Mouse (Mus musculus) liver, embryonic 13.5 days (tissue): ENCODE data around the gene 1700003F12Rik. TPM values are rescaled to one million over a fixed set of nuclear protein-coding genes. Genes with fewer than 3 reads are reported as not detected.
A peak's percentile ranks its signal among the peaks of the same experiment; 100 is the strongest.

Source experiments
- ATAC-seq: fragments of 200-750 bp; cut with Nextera tagmentation; 2 replicates; pipeline ENCODE4 v1.8.0; 2017; ENCODE audit warnings: low read depth, mild to moderate bottlenecking, moderate number of reproducible peaks, moderate library complexity
- DNase-seq: peaks from one replicate; pipeline ENCODE4 v3.0.0; 2022
- H3K27ac ChIP-seq: fragments of 300-500 bp; sonication (generic); 2 replicates; pipeline ENCODE4 v1.5.1; 2015; ENCODE audit warnings: moderate library complexity, mild to moderate bottlenecking, inconsistent platforms
- H3K27me3 ChIP-seq: fragments of 300-500 bp; sonication (generic); 2 replicates; pipeline ENCODE4 v1.6.1; 2015; ENCODE audit warnings: mild to moderate bottlenecking, inconsistent platforms
- H3K36me3 ChIP-seq: fragments of 300-500 bp; sonication (generic); 2 replicates; pipeline ENCODE4 v1.6.1; 2015; ENCODE audit warnings: mild to moderate bottlenecking, inconsistent platforms
- H3K4me1 ChIP-seq: fragments of 300-500 bp; sonication (generic); replicated peaks from 2 replicates; pipeline ENCODE4 v1.6.1; 2015; ENCODE audit warnings: inconsistent platforms
- H3K4me2 ChIP-seq: fragments of 300-500 bp; sonication (generic); 2 replicates; pipeline ENCODE4 v1.6.1; 2015; ENCODE audit warnings: inconsistent platforms, mild to moderate bottlenecking, moderate library complexity
- H3K4me3 ChIP-seq: fragments of 300-500 bp; sonication (generic); replicated peaks from 2 replicates; pipeline ENCODE4 v1.5.1; 2015; ENCODE audit warnings: mild to moderate bottlenecking, inconsistent platforms
- H3K9ac ChIP-seq: fragments of 300-500 bp; sonication (generic); 2 replicates; pipeline ENCODE4 v1.6.1; 2015; ENCODE audit warnings: mild to moderate bottlenecking, inconsistent platforms
- H3K9me3 ChIP-seq: fragments of 300-500 bp; sonication (generic); replicated peaks from 2 replicates; pipeline ENCODE4 v1.6.1; 2016; ENCODE audit warnings: inconsistent platforms
- WGBS: fragments of 180-500 bp; shearing (Covaris S2); methylation state at CpG from one replicate; pipeline ENCODE4 v1.1.7; 2015; ENCODE audit not compliant: insufficient replicate concordance; 5-methylcytosine and 5-hydroxymethylcytosine counted together
- polyA plus RNA-seq: library from polyadenylated mRNA; unstranded; fragments of >200 nt; fragmentation: Nextera tagmentation; extraction: Ambion mirVana; gene quantifications from 2 replicates; pipeline ENCODE4 v1.2.1, GENCODE M21; 2015

Gene 1700003F12Rik
- polyA plus RNA-seq, 1 experiment from 2014 or later: 1.5 TPM

GRCm38 (mm10) chr2:154549127-154549885 lies 2.4 kb downstream of the 1700003F12Rik start:
- H3K4me1 ChIP-seq: peaks cover 32% of the 10 kb centered on the region
- WGBS: 5% methylated on average over 47 of the region's 48 CpGs
- ATAC-seq (peak; percentile 42), DNase-seq (peak; percentile 61)
- no peaks in the 10 kb centered on the region for H3K36me3 ChIP-seq
- H3K9me3 ChIP-seq: no peaks in the 10 kb centered on the region
- no peak overlapping the region for H3K27ac ChIP-seq
- H3K4me2 ChIP-seq: peak overlapping the region; percentile 81
- H3K4me3 ChIP-seq: peak overlapping the region; percentile 49
- H3K9ac ChIP-seq: peak overlapping the region; percentile 39
- H3K27me3 ChIP-seq: peaks cover 41% of the 10 kb centered on the region

GRCm38 (mm10) chr2:154549886-154550189 lies 3.0 kb downstream of the 1700003F12Rik start:
- H3K4me2 ChIP-seq: peak overlapping the region; percentile 81
- no peak for ATAC-seq

GRCm38 (mm10) chr2:154550937-154551336 lies 4.1 kb downstream of the 1700003F12Rik start:
- peaks cover 41% of the 10 kb centered on the region for H3K27me3 ChIP-seq
- H3K9me3 ChIP-seq: no peaks in the 10 kb centered on the region
- DNase-seq: no peak
- peaks cover 32% of the 10 kb centered on the region for H3K4me1 ChIP-seq
- no peak overlapping the region for H3K27ac ChIP-seq
- H3K4me3 ChIP-seq: no peak overlapping the region
- no peak overlapping the region for H3K4me2 ChIP-seq
- ATAC-seq: no peak
- no peaks in the 10 kb centered on the region for H3K36me3 ChIP-seq
- WGBS: 47% methylated on average over 2 of the region's 2 CpGs
- H3K9ac ChIP-seq: no peak overlapping the region

More at GRCm38 (mm10) chr2:154549886-154550189, 3.0 kb downstream of the 1700003F12Rik start:
- peaks cover 32% of the 10 kb centered on the region for H3K4me1 ChIP-seq
- no peaks in the 10 kb centered on the region for H3K36me3 ChIP-seq
- no peak for DNase-seq
- H3K27ac ChIP-seq: no peak overlapping the region
- 13% methylated on average over 20 of the region's 20 CpGs for WGBS
- no peaks in the 10 kb centered on the region for H3K9me3 ChIP-seq
- H3K4me3 ChIP-seq: peak overlapping the region; percentile 49
- H3K27me3 ChIP-seq: peaks cover 41% of the 10 kb centered on the region
- H3K9ac ChIP-seq: no peak overlapping the region

GRCm38 (mm10) chr2:154551476-154551875 lies 4.6 kb downstream of the 1700003F12Rik start, which contains the start of gene Actl10:
Actl10 (plus strand) TSS chr2:154551776.
- Histone ChIP-seq H3K27me3 (peaks cover 41% of the 10 kb centered on the region), H3K36me3 (no peaks in the 10 kb centered on the region), H3K9ac (peak within 1 kb of the TSS; percentile 23; the same call in 1 of the 2 replicates), H3K4me1 (peaks cover 32% of the 10 kb centered on the region), H3K27ac (no peak within 1 kb of the TSS), H3K9me3 (no peaks in the 10 kb centered on the region), H3K4me2 (peak within 1 kb of the TSS; percentile 61), H3K4me3 (peak within 1 kb of the TSS; percentile 32)
- DNase-seq (no peak), ATAC-seq (no peak)
- WGBS: 71% methylated on average over 4 of the region's 4 CpGs

- peaks cover 41% of the 10 kb centered on the region for H3K27me3 ChIP-seq
- no peak for DNase-seq
- no peaks in the 10 kb centered on the region for H3K36me3 ChIP-seq
- peaks cover 33% of the 10 kb centered on the region for H3K4me1 ChIP-seq
- H3K4me2 ChIP-seq: peak overlapping the region; percentile 61
- peak overlapping the region; percentile 23; the same call in 1 of the 2 replicates for H3K9ac ChIP-seq
- no peak for ATAC-seq
- no peaks in the 10 kb centered on the region for H3K9me3 ChIP-seq
- peak overlapping the region; percentile 32; the same call in 1 of the 2 replicates for H3K4me3 ChIP-seq
- WGBS: 38% methylated on average over 21 of the region's 21 CpGs
- H3K27ac ChIP-seq: no peak overlapping the region
Observed at GRCm38 (mm10) chr2:154551927-154552326, 5.0 kb downstream of the 1700003F12Rik start.

- 24% methylated on average over 27 of the region's 27 CpGs for WGBS
- peak overlapping the region; percentile 61 for H3K4me2 ChIP-seq
- no peak overlapping the region for H3K27ac ChIP-seq
- H3K9me3 ChIP-seq: no peaks in the 10 kb centered on the region
- peak overlapping the region; percentile 32 for H3K4me3 ChIP-seq
- DNase-seq (peak; percentile 41), ATAC-seq (peak; percentile 14; the same call in 1 of the 2 replicates)
- peak overlapping the region; percentile 23; the same call in 1 of the 2 replicates for H3K9ac ChIP-seq
- no peaks in the 10 kb centered on the region for H3K36me3 ChIP-seq
- H3K4me1 ChIP-seq: peaks cover 38% of the 10 kb centered on the region
- H3K27me3 ChIP-seq: peaks cover 41% of the 10 kb centered on the region
Observed at GRCm38 (mm10) chr2:154552424-154552907, 5.6 kb downstream of the 1700003F12Rik start.

- DNase-seq (no peak), ATAC-seq (no peak)
- H3K4me1 ChIP-seq: peaks cover 43% of the 10 kb centered on the region
- WGBS: 86% methylated on average over 6 of the region's 6 CpGs
- no peak overlapping the region for H3K27ac ChIP-seq
- H3K4me3 ChIP-seq: no peak overlapping the region
- peaks cover 7% of the 10 kb centered on the region; the same call in 1 of the 2 replicates for H3K36me3 ChIP-seq
- no peak overlapping the region for H3K4me2 ChIP-seq
- H3K9ac ChIP-seq: no peak overlapping the region
- H3K27me3 ChIP-seq: peaks cover 23% of the 10 kb centered on the region
- H3K9me3 ChIP-seq: no peaks in the 10 kb centered on the region
Observed at GRCm38 (mm10) chr2:154555235-154555634, 8.3 kb downstream of the 1700003F12Rik start.

GRCm38 (mm10) chr2:154557184-154557832 lies 10.4 kb downstream of the 1700003F12Rik start:
- H3K9me3 ChIP-seq: no peaks in the 10 kb centered on the region
- ATAC-seq: no peak
- H3K27ac ChIP-seq: no peak overlapping the region
- no peak overlapping the region for H3K4me3 ChIP-seq
- H3K4me2 ChIP-seq: no peak overlapping the region
- DNase-seq: no peak
- WGBS: 47% methylated on average over 5 of the region's 5 CpGs
- peaks cover 27% of the 10 kb centered on the region for H3K36me3 ChIP-seq
- peaks cover 37% of the 10 kb centered on the region for H3K4me1 ChIP-seq
- H3K9ac ChIP-seq: peak overlapping the region; percentile 64; the same call in 1 of the 2 replicates
- peaks cover 2% of the 10 kb centered on the region for H3K27me3 ChIP-seq

- peaks cover 38% of the 10 kb centered on the region for H3K36me3 ChIP-seq
- ATAC-seq: peak; percentile 75
- peak within 1 kb of the TSS; percentile 64 for H3K9ac ChIP-seq
- peak; percentile 33 for DNase-seq
- peak within 1 kb of the TSS; percentile 36 for H3K27ac ChIP-seq
- H3K4me3 ChIP-seq: peak within 1 kb of the TSS; percentile 51
- H3K4me2 ChIP-seq: peak within 1 kb of the TSS; percentile 75
- H3K9me3 ChIP-seq: no peaks in the 10 kb centered on the region
- H3K4me1 ChIP-seq: peaks cover 30% of the 10 kb centered on the region
- 3% methylated on average over 34 of the region's 34 CpGs for WGBS
- no peaks in the 10 kb centered on the region for H3K27me3 ChIP-seq
Observed at GRCm38 (mm10) chr2:154558264-154559039, 11.6 kb downstream of the 1700003F12Rik start, which contains the start of gene Necab3. Necab3 (minus strand) TSS chr2:154558890.

- H3K4me1 ChIP-seq: peaks cover 53% of the 10 kb centered on the region
- no peak for DNase-seq
- H3K4me2 ChIP-seq: no peak overlapping the region
- no peak overlapping the region for H3K27ac ChIP-seq
- H3K4me3 ChIP-seq: no peak overlapping the region
- no peak overlapping the region for H3K9ac ChIP-seq
- H3K36me3 ChIP-seq: peaks cover 54% of the 10 kb centered on the region
- H3K27me3 ChIP-seq: no peaks in the 10 kb centered on the region
- 89% methylated on average over 22 of the region's 22 CpGs for WGBS
- ATAC-seq: no peak
- no peaks in the 10 kb centered on the region for H3K9me3 ChIP-seq
Observed at GRCm38 (mm10) chr2:154563612-154564170, 16.8 kb downstream of the 1700003F12Rik start.
